Mouse (Mus musculus): ENCODE results near the gene Txnrd2. TPM values are rescaled to one million over a fixed set of nuclear protein-coding genes. Genes with fewer than 3 reads are reported as not detected.

Gene Txnrd2
- polyA plus RNA-seq, 1 experiment from 2014 or later: 29.6 TPM

GRCm38 (mm10) chr16:18386972-18387371 is 39.2 kb upstream of the Txnrd2 start:
- no peaks in the 10 kb centered on the region for H3K27me3 ChIP-seq (ENCODE audit: low read depth, poor library complexity, severe bottlenecking)
- peaks cover 62% of the 10 kb centered on the region for H3K4me1 ChIP-seq
- H3K4me3 ChIP-seq: no peak overlapping the region
- 56% methylated on average over 3 of the region's 3 CpGs for whole genome bisulfite sequencing
- DNase-seq (ENCODE audit: low spot score): no peak
- no peak overlapping the region; the same call in 1 of the 2 replicates for H3K27ac ChIP-seq
- no peaks in the 10 kb centered on the region for H3K36me3 ChIP-seq
- no peaks in the 10 kb centered on the region for H3K9me3 ChIP-seq (replicated peaks)

DNA sequence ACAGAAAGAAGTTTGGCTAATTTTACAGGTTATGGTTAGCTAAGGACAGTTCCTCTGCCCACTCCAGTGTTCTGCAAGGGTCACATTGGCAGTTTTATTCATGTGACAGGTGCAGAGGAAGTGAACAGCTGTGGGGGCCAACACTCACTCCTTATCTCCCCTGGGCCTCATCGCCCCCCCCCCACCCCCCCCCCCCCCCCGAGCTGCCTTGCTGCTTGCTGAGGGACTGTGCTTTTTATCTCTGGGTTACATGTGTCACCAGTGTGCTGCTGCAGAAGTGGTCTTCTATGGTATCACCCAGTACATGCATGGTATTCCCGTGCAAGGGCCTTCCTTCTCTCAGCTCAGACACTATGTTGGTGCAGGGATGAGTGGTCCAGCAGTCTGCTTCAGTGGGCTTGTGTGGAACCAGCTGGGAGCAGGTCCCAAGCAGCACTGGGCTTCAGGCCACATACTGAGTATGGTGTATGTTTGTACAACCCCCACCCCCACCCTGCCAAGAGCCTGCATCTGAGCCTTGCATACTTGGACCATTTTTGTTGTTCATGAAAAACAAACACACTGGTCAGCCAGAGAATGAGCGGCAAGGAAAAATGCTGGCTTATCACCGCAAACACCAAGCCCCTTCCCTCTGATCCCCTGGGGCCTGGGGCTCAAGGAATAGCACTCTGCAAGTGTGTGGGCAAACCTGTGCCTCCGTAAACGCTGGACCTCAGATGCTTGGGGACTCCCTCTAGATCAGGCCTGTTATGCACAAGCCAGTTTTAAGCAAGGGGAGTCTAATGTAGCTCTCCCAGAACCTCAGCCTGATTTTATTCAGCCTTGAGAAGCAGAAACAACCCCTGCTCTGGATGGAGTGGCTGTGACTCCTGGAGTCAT is 38.2 kb upstream of the Txnrd2 start:
- H3K9me3 ChIP-seq (replicated peaks): no peaks in the 10 kb centered on the region
- no peaks in the 10 kb centered on the region for H3K27me3 ChIP-seq (ENCODE audit: low read depth, poor library complexity, severe bottlenecking)
- no peak overlapping the region for H3K4me3 ChIP-seq
- H3K36me3 ChIP-seq: no peaks in the 10 kb centered on the region
- peaks cover 61% of the 10 kb centered on the region for H3K4me1 ChIP-seq
- 58% methylated on average over 5 of the region's 7 CpGs for WGBS
- H3K27ac ChIP-seq: peak overlapping the region; percentile 61
- no peak for DNase-seq (ENCODE audit: low spot score)

- DNase-seq (ENCODE audit: low spot score): no peak
- Histone ChIP-seq H3K4me1 (peaks cover 61% of the 10 kb centered on the region), H3K4me3 (no peak overlapping the region), H3K9me3 (replicated peaks) (no peaks in the 10 kb centered on the region), H3K27ac (peak overlapping the region; percentile 61), H3K27me3 (ENCODE audit: low read depth, poor library complexity, severe bottlenecking) (no peaks in the 10 kb centered on the region), H3K36me3 (no peaks in the 10 kb centered on the region)
- 78% methylated on average over 14 of the region's 14 CpGs for WGBS
Observed at GRCm38 (mm10) chr16:18388583-18389435, 37.4 kb upstream of the Txnrd2 start.

DNA sequence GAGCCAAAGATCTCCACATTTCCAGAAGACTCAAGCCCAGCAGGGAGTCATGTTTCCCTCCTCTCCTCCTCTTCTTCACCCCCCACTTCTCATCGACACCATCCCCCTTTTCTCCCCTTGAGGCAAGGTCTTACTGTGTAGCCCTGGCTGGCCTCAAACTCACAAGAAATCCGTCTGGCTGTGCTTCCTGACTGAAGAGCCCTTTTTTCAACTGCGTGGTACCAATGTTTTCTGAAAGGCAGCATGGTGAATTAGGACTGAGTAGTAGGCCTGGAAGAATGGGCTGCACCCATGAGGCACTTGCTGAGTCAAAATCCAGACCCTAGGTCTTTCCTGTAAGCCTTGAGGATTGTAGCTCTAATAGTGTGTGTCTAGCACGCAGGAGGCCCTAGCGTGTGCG is 35.8 kb upstream of the Txnrd2 start:
- no peak for DNase-seq (ENCODE audit: low spot score)
- WGBS: 77% methylated on average over 6 of the region's 6 CpGs
- H3K4me3 ChIP-seq: no peak overlapping the region
- peaks cover 64% of the 10 kb centered on the region for H3K4me1 ChIP-seq
- no peaks in the 10 kb centered on the region for H3K27me3 ChIP-seq (ENCODE audit: low read depth, poor library complexity, severe bottlenecking)
- no peaks in the 10 kb centered on the region for H3K9me3 ChIP-seq (replicated peaks)
- 0 out of 2 replicates have a peak overlapping the region, but pooled peaks have one; percentile 11 for H3K27ac ChIP-seq
- no peaks in the 10 kb centered on the region for H3K36me3 ChIP-seq

GRCm38 (mm10) chr16:18391127-18391526 is 35.1 kb upstream of the Txnrd2 start:
- Histone ChIP-seq H3K36me3 (peaks cover 2% of the 10 kb centered on the region; the same call in 1 of the 2 replicates), H3K4me1 (peaks cover 71% of the 10 kb centered on the region), H3K27ac (no peak overlapping the region), H3K9me3 (replicated peaks) (no peaks in the 10 kb centered on the region), H3K27me3 (ENCODE audit: low read depth, poor library complexity, severe bottlenecking) (no peaks in the 10 kb centered on the region), H3K4me3 (no peak overlapping the region)
- no peak for DNase-seq (ENCODE audit: low spot score)
- 100% methylated on average over 3 of the region's 3 CpGs for WGBS

DNA sequence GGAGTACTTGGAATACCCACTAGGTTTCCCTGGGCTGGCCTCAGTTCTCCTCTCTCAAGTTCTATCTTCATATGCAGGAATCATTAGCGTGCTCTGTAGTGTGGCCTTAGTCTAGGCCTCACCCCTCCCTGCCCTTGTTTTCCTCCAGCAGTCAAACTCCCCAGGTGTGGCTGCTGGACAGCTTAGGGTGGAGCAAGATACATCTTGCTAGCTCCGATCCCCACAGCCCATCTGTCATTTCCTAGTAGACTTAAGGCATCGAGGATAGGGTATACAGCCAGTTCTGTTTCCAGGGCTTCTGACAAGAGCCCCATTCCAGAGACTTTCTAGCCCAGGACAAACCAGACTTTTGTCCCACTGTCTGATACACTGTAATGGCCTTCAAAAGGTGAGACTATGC is 34.5 kb upstream of the Txnrd2 start:
- Histone ChIP-seq H3K4me1 (peaks cover 72% of the 10 kb centered on the region), H3K27me3 (ENCODE audit: low read depth, poor library complexity, severe bottlenecking) (no peaks in the 10 kb centered on the region), H3K27ac (peak overlapping the region; percentile 93; the same call in 1 of the 2 replicates), H3K9me3 (replicated peaks) (no peaks in the 10 kb centered on the region), H3K4me3 (peak overlapping the region; percentile 66; the same call in 1 of the 2 replicates), H3K36me3 (peaks cover 8% of the 10 kb centered on the region)
- DNase-seq (ENCODE audit: low spot score): no peak
- WGBS: 84% methylated on average over 3 of the region's 3 CpGs

- under 1% methylated on average over 63 of the region's 63 CpGs for WGBS
- Histone ChIP-seq H3K9me3 (replicated peaks) (no peaks in the 10 kb centered on the region), H3K27ac (peak overlapping the region; percentile 93), H3K27me3 (ENCODE audit: low read depth, poor library complexity, severe bottlenecking) (no peaks in the 10 kb centered on the region), H3K4me3 (peak overlapping the region; percentile 66), H3K36me3 (peaks cover 18% of the 10 kb centered on the region), H3K4me1 (peaks cover 62% of the 10 kb centered on the region)
- peak; percentile 91 for DNase-seq (ENCODE audit: low spot score)
Observed at GRCm38 (mm10) chr16:18392469-18393426, 33.4 kb upstream of the Txnrd2 start.

DNA sequence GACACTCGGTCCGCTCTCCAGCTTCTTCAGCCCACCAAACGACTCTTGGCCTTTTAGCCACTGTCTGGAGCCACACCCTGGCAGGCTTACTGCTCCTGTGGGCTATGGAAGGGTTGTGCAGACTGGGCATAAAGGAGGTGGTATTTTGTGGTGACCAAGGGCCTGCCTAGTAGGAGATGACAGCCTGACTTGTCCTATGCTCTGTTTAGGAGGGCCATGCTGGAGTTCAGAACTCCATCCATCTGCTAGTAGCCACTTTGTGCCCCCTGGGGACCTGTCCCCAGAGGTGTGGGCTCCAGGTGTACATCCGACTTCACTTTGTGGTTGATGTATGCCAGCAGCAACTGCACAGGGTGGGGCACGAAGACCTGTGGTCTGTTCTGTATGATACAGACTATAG is 32.6 kb upstream of the Txnrd2 start:
- Histone ChIP-seq H3K4me3 (peak overlapping the region; percentile 66), H3K27me3 (ENCODE audit: low read depth, poor library complexity, severe bottlenecking) (no peaks in the 10 kb centered on the region), H3K4me1 (peaks cover 53% of the 10 kb centered on the region), H3K36me3 (peaks cover 26% of the 10 kb centered on the region), H3K9me3 (replicated peaks) (no peaks in the 10 kb centered on the region), H3K27ac (peak overlapping the region; percentile 93)
- 52% methylated on average over 5 of the region's 5 CpGs for WGBS
- no peak for DNase-seq (ENCODE audit: low spot score)

DNA sequence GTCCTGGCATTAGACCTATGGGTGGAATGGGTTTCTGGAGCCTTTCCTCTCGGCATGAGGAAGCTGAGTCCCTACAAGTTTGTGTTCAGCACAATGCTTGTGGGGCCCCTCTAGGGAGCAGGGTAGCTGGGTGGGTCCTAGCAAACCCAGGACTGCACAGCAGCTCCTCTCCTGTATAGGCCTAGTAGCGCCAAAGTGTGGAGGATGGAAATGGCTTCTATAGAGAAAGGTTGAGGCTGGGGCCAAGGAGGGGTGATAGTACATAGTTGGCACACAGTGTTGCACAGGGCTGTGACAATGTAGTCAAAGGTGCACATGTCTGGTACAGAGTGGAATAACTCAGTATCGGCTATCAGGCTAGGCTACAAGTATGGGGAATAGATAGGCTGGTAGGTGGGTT is 32.1 kb upstream of the Txnrd2 start:
- peaks cover 31% of the 10 kb centered on the region for H3K36me3 ChIP-seq
- no peaks in the 10 kb centered on the region for H3K9me3 ChIP-seq (replicated peaks)
- no peak overlapping the region for H3K4me3 ChIP-seq
- no peaks in the 10 kb centered on the region for H3K27me3 ChIP-seq (ENCODE audit: low read depth, poor library complexity, severe bottlenecking)
- no peak overlapping the region for H3K27ac ChIP-seq
- 91% methylated on average over 3 of the region's 3 CpGs for WGBS
- peaks cover 49% of the 10 kb centered on the region for H3K4me1 ChIP-seq
- DNase-seq (ENCODE audit: low spot score): no peak

GRCm38 (mm10) chr16:18394777-18395619 is 31.2 kb upstream of the Txnrd2 start:
- no peak for DNase-seq (ENCODE audit: low spot score)
- H3K4me1 ChIP-seq: peaks cover 43% of the 10 kb centered on the region
- H3K27ac ChIP-seq: no peak overlapping the region

GRCm38 (mm10) chr16:18395620-18396036 is 30.6 kb upstream of the Txnrd2 start:
- 45% methylated on average over 6 of the region's 7 CpGs for WGBS

More at GRCm38 (mm10) chr16:18394777-18395619, 31.2 kb upstream of the Txnrd2 start:
- WGBS: 29% methylated on average over 11 of the region's 11 CpGs
- Histone ChIP-seq H3K4me3 (no peak overlapping the region), H3K36me3 (peaks cover 40% of the 10 kb centered on the region), H3K9me3 (replicated peaks) (no peaks in the 10 kb centered on the region), H3K27me3 (ENCODE audit: low read depth, poor library complexity, severe bottlenecking) (no peaks in the 10 kb centered on the region)

More at GRCm38 (mm10) chr16:18395620-18396036, 30.6 kb upstream of the Txnrd2 start:
- DNase-seq (ENCODE audit: low spot score): no peak
- Histone ChIP-seq H3K27me3 (ENCODE audit: low read depth, poor library complexity, severe bottlenecking) (no peaks in the 10 kb centered on the region), H3K4me1 (peaks cover 49% of the 10 kb centered on the region), H3K4me3 (no peak overlapping the region), H3K27ac (no peak overlapping the region), H3K9me3 (replicated peaks) (no peaks in the 10 kb centered on the region), H3K36me3 (peaks cover 47% of the 10 kb centered on the region)

Measured in limb, embryonic 10.5 days (tissue).